13 mouse cellular contexts compared by ENCODE assay signal in the genomic region with DNA sequence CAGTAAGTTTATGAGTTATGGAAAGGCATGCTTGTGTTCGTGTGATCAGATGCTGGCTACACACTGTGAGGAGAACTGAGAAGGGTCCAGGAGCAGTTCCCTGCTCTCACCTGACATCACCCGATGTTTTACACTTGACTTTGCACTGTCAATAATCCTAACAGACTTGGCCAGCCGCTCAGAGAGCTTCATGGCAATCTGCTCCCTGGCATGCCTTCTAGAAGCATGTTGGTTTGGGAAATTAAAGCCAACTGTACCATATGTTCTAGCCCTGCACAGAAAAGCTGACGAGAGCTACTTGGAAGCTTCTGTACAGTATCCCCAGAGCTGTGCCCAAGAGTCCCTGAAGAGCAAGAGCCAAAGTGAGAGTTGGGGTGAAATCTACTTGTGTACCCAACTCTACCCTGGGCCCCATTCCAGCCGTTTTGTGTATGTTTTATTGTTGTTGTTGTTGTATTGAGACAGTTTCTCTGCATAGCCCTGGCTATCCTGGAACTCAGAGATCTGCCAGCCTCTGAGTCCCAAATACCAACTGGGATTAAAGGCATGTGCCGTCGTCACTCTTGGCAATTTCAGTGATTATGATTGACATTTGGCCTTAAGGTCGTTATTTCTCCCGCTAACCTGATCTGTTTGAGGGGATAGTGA. TPM values are rescaled to one million over a fixed set of nuclear protein-coding genes. Genes with fewer than 3 reads are reported as not detected.
DNase-seq lines count a peak whose midpoint lies in the region; ATAC-seq and TF ChIP-seq lines count a peak whose summit lies in the region.
"Had no signal": no experiment of that assay in that cellular context is flagged by ENCODE, and none has a peak within 500 bp of the region (broad histone marks: within the 10 kb centered on the region; RNA-seq: fewer than 3 reads in every experiment).

No protein-coding gene starts in this region.

- H3K9me3 ChIP-seq in hindbrain, postnatal 0 days (ENCODE audit: low read length): no peaks in the 10 kb centered on the region
- no peaks in the 10 kb centered on the region for H3K9me3 ChIP-seq in hindbrain, embryonic 11.5 days (ENCODE audit: control insufficient read depth, low read length)
- no peaks in the 10 kb centered on the region for H3K9me3 ChIP-seq in liver, embryonic 12.5 days (replicated peaks)
- H3K9me3 ChIP-seq: limb, embryonic 12.5 days had no signal

- ATAC-seq in hindbrain, postnatal 0 days: peak; percentile 91
- no peak for ATAC-seq in hindbrain, embryonic 11.5 days (ENCODE audit: low FRiP score)
- ATAC-seq in liver, embryonic 12.5 days: no peak
- ATAC-seq: intestine, embryonic 16.5 days had no signal

- H3K4me3 ChIP-seq in hindbrain, postnatal 0 days (ENCODE audit: low read length): no peak overlapping the region
- H3K4me3 ChIP-seq in hindbrain, embryonic 11.5 days (ENCODE audit: low read depth, low read length): no peak overlapping the region
- no peak overlapping the region for H3K4me3 ChIP-seq in liver, embryonic 12.5 days
- H3K4me3 ChIP-seq: erythroblast, embryonic 14.5 days; limb, embryonic 12.5 days had no signal

- no peaks in the 10 kb centered on the region for H3K4me1 ChIP-seq in hindbrain, postnatal 0 days (ENCODE audit: insufficient read depth, low read length)
- H3K4me1 ChIP-seq in hindbrain, embryonic 11.5 days (replicated peaks; ENCODE audit: control insufficient read depth, insufficient read depth, low read length): no peaks in the 10 kb centered on the region; the same call in 1 of the 2 replicates
- H3K4me1 ChIP-seq in liver, embryonic 12.5 days: no peaks in the 10 kb centered on the region
- H3K4me1 ChIP-seq: limb, embryonic 12.5 days had no signal

- peak; percentile 86 for DNase-seq in hindbrain, postnatal 0 days (ENCODE audit: low spot score)
- no peak for DNase-seq in hindbrain, embryonic 11.5 days (ENCODE audit: low spot score)
- DNase-seq in cerebellum, adult 9-11 months: peak; percentile 97
- DNase-seq in layer of hippocampus, adult 9-10 months (ENCODE audit: low spot score): peak; percentile 33
- DNase-seq in right cerebral cortex, postnatal 4 days: peak; percentile 46
- no peak for DNase-seq in spleen, adult 18-20 months
- DNase-seq in spleen, postnatal 4 days (ENCODE audit: low spot score in 2 of 2): no peak
- DNase-seq: lung, postnatal 14 days had no signal

- no peak for TF ChIP-seq CTCF in hindbrain, postnatal 0 days (IDR thresholded peaks at IDR 0.05; ENCODE audit: low read depth)

- H3K27ac ChIP-seq in hindbrain, postnatal 0 days: 0 out of 2 replicates have a peak overlapping the region, but pooled peaks have one; percentile 20
- no peak overlapping the region for H3K27ac ChIP-seq in hindbrain, embryonic 11.5 days (ENCODE audit: low read depth, low read length)
- no peak overlapping the region for H3K27ac ChIP-seq in liver, embryonic 12.5 days
- H3K27ac ChIP-seq: limb, embryonic 12.5 days had no signal

- no peak overlapping the region for H3K4me2 ChIP-seq in hindbrain, postnatal 0 days (ENCODE audit: low read depth, low read length)
- no peak overlapping the region for H3K4me2 ChIP-seq in hindbrain, embryonic 11.5 days (replicated peaks; ENCODE audit: low read depth, low read length)
- no peak overlapping the region for H3K4me2 ChIP-seq in liver, embryonic 12.5 days
- H3K4me2 ChIP-seq: limb, embryonic 12.5 days had no signal

- no peaks in the 10 kb centered on the region for H3K27me3 ChIP-seq in hindbrain, postnatal 0 days (ENCODE audit: insufficient read depth, low read length)
- H3K27me3 ChIP-seq in hindbrain, embryonic 11.5 days (ENCODE audit: control insufficient read depth, insufficient read depth, low read length): no peaks in the 10 kb centered on the region
- H3K27me3 ChIP-seq in liver, embryonic 12.5 days (replicated peaks): no peaks in the 10 kb centered on the region
- H3K27me3 ChIP-seq: CH12.LX; limb, embryonic 12.5 days had no signal

- H3K36me3 ChIP-seq in hindbrain, postnatal 0 days (ENCODE audit: insufficient read depth, low read length): no peaks in the 10 kb centered on the region
- no peaks in the 10 kb centered on the region for H3K36me3 ChIP-seq in hindbrain, embryonic 11.5 days (ENCODE audit: control insufficient read depth, insufficient read depth, low read length)
- no peaks in the 10 kb centered on the region for H3K36me3 ChIP-seq in liver, embryonic 12.5 days
- H3K36me3 ChIP-seq: limb, embryonic 12.5 days had no signal

- 45% methylated on average over 9 of the region's 9 CpGs for WGBS in hindbrain, postnatal 0 days
- WGBS in hindbrain, embryonic 11.5 days: 79% methylated on average over 9 of the region's 9 CpGs
- WGBS in liver, embryonic 12.5 days (ENCODE audit: insufficient replicate concordance): 61% methylated on average over 9 of the region's 9 CpGs

- no peak overlapping the region for H3K9ac ChIP-seq in hindbrain, postnatal 0 days (replicated peaks; ENCODE audit: low read length)
- no peak overlapping the region for H3K9ac ChIP-seq in hindbrain, embryonic 11.5 days (ENCODE audit: low read depth, low read length)
- H3K9ac ChIP-seq in liver, embryonic 12.5 days: no peak overlapping the region
- H3K9ac ChIP-seq: limb, embryonic 12.5 days had no signal

RNA-seq across cellular contexts. Expression of gene Cnksr3, which starts 56.5 kb away (rescaled TPM):
- 8.9 and 9.8 TPM in 2 replicates for total RNA-seq in hindbrain, postnatal 0 days (2014; rRNA removed)
- polyA plus RNA-seq in hindbrain, postnatal 0 days (2015; fragmentation: Nextera tagmentation; extraction: Ambion mirVana): 3.7 and 4.0 TPM in 2 replicates
- polyA plus RNA-seq in hindbrain, embryonic 11.5 days (2014; fragmentation: Nextera tagmentation; extraction: Ambion mirVana): 5.9 and 6.3 TPM in 2 replicates
- polyA plus RNA-seq in liver, embryonic 12.5 days (2016; fragmentation: Nextera tagmentation; extraction: Ambion mirVana): 4.8 and 5.3 TPM in 2 replicates

Comparison
In these comparisons a context has a peak if more than half of its experiments do, and no peak if none do; other contexts are left out.
1. DNase-seq: peak in hindbrain, postnatal 0 days (single experiment), cerebellum, adult 9-11 months (single experiment), layer of hippocampus, adult 9-10 months (single experiment) and right cerebral cortex, postnatal 4 days (single experiment); none in hindbrain, embryonic 11.5 days (single experiment), spleen, adult 18-20 months (0 of 2) and spleen, postnatal 4 days (0 of 2).